Mouse (Mus musculus) adipocyte (in vitro differentiated cells): ENCODE measurements around the gene Fermt1.
A peak's percentile ranks its signal among the peaks of the same experiment; 100 is the strongest.

Experiments
- DNase-seq: peaks from one replicate; pipeline ENCODE4 v3.0.0-alpha.2; 2016; ENCODE audit warnings: low spot score

Fermt1 gene

DNA sequence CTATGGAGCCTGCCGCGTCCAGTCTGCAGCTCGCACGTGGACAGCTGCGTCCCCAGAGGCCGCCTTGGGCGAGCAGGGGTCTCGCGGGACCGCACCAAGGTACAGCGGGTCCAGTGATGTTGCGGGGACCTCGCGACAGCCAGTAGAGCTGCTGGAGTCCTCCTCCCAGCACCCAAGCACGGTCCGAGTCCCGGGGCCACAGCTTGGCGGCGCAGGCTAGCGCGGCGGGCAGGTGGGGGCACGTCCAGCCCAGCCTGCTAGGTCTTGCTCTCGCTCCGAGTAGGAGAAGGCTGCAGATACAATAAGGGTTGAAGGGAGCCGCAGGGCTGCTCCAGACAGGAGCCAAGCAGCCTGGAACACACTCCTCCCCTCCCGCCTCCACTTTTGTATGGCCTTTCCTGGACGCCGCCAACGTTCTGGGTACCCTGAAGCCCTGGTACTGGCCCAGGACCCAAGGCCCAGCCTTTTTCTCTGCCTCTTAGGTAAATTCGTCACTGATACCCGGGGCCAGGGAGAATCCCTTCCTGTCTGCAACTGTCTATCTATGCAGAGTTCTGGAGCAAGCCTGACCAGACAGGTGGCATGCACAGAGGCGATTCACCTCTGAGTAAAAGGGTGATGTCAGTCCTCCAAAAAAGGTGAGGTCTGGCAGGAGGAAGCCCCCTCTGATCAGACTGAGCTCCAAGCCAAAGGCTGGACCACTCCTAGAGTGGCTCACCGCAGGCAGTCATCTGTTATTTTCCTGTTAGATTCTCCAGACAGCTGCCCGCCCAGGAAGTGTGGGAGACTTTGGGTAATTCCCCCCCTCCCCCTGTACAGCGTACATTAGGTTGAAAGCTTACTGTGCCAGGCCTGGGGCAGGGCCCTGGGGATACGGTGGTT lies at the start of gene Fermt1:
TSS of gene Fermt1 (minus strand) at position 581 of the 882 bp plus-strand sequence.
- DNase-seq = no peak

DNA sequence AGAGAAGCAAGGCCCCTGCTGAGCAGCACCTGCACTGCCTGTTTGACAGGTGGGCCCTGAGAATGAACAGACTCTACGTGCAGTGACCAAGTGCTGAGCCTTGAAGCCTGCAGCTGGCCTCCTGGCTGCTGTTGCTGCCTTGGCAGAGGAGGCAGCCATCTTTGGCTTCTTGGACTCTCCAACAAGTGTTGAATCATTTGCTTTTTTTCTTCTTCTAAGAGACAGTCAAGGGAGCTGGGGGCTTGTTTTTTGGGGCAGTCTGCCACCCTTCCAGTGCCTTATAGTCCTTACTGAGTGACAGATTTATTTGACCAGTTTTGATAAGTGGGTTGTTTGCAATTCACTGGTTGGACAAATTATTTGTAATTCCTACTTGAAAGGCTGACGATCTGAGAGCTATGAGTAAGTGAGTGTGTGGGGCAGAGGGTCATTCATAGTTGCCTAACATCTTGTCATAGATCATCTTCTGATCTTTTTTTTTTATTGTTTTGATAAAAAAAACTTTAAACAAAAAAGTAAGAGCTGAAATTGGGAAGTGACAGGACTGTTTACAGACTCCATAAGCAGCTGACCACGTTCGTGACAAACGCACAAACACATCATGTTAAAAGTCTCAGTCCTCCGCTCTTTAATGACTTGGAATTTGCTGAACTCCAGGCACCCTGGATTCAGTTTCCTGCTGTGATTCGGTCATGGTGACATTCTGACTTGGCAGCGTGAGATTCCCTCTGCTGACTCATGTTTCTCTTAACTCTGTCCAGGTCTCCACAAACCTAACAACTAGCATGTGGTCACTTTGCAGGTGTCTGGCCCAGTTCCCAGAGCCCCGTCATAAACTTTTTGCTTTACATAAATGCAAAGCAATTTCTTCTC lies 47.2 kb upstream of the Fermt1 start:
- DNase-seq = peak; percentile 4

DNA sequence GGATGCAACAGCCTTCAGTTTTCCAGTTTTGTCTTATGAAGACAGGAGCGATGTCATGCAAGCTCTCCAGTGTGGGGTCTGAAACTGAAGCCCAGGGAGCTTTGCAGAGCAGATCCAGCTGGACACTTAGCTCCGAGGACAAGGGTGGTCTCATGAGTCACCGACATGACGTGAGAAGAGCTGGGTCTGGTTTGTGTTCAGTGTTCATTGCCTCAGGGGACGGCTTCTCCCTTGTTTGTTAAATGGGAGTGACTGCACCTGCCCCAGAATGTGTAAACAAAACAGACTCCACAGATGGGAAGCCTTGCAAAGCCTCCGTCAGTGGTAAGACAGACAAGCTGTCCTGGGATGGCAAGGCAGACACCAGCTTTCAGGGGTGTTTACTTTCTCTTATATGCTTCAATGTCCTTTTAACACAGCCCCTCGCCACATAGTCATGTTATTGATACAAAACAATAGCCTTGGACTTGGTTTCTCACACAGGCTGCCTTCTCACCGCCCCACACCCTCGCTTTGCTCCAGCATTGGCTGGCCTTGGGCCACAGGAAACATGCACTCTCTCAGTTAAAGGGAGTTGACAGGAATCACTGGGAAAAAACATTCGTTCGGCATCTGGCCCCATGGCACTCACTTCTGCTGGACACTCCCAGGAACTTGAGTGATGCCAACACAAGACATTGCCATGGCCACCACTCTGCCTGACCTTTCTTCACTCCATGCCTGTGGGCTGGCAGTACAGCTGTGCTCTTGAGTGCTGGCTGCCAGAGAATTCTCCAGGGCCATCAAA lies 44.3 kb upstream of the Fermt1 start:
- no peak for DNase-seq

DNA sequence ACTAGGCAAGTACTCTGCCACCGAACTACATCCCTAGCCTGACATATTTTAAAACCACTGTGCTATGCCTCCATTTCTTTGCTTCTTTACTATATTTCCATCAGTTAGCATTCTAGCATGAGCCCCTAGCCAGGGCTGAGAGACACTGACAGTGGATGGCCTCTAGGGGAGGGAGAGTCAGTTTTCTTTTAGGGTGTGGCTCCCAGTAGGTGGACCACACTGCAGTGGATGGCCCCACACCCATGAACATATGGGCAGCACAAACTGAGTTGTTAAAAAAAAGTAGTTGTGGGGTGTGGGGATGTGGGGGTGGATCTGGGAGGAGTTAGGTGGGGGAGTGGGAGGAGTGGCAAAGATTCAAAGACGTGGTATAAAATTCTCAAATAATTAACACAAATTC lies 27.6 kb upstream of the Fermt1 start:
- DNase-seq = no peak

DNA sequence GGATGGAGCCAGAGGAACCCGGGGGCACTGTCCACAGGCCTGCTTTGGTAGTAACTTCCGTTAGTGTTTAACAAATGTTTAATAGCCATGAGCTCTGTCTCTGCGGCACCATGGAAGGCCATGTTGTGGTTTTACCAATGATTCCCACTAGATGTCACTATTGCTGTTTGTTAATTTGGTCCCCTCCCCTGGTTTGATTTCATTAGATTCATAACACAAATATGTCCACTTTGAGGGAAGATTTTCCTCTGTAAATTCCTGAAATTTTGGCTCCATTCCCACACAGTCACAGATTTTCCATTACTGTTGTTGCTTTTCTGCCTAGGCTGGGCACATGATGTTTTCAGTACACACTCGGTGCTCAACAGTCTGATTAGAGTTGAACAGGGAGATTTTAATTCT lies 25.1 kb upstream of the Fermt1 start:
- DNase-seq = peak; percentile 76

DNA sequence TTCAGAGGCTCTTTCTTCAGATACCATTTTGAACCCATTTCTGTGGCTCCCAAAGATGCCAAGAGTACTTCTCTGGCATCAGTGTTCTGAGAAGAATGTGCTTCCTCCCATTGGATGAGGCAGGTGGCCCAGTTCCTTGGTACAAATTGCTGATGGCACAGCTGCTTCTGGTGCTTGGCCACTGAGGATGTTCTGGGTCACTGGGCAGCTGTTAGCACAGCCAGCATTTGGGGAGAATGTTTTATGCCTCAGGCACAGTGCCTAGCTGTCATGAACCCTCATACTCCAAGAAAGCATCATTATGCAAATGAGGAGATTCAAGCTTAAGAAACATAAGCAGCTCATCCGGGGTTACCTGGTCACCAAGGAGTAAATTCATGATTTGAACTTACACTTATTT lies 12.1 kb upstream of the Fermt1 start:
- DNase-seq = no peak

DNA sequence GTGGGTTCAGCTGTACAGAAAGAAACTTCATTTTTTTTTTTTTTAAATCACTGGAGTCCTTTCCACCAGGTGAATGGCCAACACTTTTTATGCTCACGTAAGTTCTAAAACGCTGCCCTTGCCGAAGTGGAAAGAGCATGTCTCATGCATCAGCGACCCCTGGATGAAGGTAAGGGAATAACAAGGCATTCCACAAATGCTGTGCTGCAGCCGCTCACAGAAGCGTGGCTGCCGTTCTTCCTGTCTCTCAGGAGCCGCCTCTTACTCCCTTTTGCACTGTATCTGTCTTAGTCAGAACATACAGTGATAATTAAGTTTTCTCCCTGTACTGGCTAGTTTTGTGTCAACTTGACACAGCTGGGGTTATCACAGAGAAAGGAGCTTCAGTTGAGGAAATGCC lies 6.5 kb upstream of the Fermt1 start:
- DNase-seq = no peak

DNA sequence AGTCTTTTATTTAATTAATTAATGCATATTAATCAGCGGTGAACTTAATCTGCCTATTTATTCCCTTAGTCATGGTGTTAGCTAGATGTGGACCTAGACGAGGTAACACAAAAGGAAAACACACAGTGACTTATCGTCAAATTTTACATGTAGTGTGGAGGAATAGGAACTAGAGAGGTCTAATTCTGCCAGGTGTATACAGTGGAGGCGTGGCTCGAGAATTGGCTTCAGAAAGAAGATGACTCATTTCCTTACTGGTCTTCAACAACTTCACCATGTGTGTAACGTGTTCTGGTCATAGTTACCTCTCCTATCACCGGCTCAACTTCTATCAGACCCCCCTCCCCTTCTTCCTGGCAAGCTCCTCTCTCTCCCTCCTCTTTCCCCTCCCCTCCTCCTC lies 2.5 kb upstream of the Fermt1 start:
- DNase-seq = no peak

DNA sequence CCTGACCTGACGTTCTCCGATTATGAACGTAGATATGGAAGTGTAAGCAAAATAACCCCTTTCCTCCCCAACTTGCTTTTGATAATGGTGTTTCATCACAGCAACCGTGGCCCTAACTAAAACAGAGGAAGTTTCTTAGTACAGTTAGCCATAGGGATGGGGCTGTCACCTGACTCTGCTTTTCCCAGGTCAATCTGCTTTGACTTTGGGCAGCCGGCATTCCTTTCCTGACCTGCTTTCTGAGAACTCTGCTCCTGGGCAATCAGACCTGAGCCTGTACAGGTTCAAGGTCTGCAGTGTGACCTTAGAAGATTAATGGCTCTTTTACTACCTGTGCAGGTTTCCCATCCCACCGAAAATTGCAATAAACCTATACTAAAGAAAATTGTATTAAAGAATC lies 1.3 kb upstream of the Fermt1 start:
- DNase-seq = no peak

DNA sequence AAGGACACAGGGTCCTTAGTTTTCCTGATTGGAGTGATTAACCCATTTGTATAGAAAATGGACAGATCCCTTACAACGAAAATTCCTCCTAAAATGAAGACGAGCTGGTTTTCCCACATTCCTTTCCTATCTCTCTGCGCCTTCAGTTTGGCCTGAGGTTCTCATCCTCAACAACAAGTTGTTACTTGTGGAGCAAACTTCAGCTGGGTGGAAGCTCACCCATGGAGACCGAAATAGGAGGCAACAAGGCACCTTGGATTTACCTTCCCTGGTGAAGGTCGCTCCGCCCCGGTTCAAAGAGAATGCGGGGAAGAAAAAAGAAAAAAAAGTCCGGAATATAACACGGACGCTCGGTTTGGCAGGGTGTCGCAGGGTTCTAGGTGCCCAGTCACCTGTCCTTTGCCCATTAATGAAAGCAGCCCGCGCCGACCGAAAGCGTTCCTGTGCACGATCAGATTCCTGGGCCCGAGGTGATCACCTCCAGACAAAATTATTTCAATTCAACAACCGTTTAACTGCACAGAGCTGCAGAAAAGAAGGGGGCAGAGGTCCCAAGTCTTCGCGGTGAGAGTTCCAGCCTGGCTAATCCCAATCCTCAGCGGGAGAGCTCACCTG lies 888 bp downstream of the Fermt1 start:
- no peak for DNase-seq

DNA sequence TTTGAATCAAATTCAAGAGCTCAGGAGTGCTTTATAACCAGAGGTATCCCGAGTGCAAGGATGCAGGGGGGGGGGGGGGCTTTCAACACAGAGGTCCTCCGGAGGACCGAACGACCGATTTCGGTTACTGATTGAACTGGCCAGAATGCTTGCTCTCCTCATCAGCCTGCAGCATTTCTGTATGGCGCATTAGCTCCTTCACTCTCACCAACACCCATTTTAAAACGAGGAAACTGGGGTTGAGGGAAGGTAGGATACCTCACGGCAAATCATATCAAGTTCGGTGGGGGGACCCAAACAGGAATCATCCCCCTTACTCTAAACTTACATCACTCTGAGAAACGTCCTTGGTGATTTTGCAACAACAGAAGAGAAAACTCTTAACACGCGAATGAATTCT lies 1.7 kb downstream of the Fermt1 start:
- DNase-seq = no peak

DNA sequence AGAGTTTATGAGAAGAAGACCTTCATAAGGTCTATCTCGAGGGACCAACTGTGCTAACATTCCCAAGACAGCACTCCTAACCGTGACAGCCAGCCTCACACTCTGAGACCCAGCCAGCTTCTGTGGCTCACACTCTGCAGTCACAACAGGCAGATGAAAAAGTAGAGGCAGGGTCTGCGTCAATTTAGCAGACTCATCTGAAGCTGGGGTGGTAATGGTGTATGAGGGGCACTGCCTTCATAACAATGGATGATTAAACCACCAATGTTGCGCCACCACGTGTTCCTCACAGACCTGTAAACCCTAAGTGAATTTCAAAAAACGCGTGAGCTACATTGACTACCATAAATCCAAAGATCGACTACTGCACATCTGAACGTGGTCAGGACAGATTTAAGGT lies 2.1 kb downstream of the Fermt1 start:
- no peak for DNase-seq

DNA sequence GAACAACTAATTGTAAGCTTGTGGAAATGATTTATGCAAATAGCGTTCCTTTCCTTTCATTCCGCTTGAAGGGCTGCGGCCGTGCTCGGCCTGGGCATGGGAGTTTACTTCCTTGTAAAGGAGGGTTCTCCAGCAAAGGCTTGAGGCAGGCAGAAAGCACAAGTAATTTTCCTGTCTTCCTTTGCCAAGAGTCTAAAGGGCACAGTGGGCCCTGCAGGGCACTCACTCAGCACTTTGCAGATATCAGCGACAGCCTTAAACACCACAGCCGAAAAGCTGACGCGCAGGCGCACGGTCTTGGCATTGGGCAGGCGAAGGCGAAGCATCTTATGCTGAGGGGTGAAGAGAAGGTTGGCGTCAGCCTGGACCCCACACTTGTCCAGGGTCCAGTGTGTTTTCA lies 6.7 kb downstream of the Fermt1 start:
- DNase-seq = no peak

DNA sequence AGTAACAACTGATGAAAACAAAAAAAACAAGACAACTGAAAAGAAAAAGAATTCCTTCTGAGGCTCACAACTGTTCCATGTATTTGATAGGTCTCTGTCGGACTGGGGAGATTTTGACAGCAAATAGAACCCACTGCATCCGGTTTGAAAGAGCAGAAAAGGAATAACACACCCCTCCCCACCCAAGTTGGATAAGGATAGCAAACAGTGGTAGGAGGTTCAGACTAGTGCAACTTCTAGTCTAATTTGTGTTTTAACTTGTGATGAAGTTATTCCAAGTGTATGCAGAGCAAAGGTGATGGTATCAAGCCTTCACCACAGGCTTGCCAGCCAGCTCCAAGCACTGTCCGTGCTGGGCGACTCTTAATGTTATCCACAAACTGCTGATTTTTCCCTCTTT lies 9.5 kb downstream of the Fermt1 start:
- no peak for DNase-seq

DNA sequence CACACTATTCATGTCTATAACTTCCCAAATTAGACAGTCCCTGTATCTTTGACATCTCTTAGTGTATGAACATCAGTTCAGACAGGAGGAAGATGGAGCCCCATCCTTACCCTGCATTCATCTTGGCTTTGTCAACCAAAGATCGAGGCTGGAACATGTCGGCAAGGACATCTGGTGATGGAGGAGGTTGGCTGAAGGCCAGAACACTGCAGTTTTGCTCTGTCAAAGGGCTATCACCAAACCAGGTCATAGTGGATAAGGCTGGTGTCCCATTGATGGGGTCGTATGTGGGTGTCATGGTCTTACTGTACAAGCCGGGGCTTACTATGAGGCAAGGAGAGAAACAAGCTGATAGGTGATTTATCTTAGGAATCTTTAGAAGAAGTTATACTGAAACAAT lies 11.0 kb downstream of the Fermt1 start:
- DNase-seq = no peak

DNA sequence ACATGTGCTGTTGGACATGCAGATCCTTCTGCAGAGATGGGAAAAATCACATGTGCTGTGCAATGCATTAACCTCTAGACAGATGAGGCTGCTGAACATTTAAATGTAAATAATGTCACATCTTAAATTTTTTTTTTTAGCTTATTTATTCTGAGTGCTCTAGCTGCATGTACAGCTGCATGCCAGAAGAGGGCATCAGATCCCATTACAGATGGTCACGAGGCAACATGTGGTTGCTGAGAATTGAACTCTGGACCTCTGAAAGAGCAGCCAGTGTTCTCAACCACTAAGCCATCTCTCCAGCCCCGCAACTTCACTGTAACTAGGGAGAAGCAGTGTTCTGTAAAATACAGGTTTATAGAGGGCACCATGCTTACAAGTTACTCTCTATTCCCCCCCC lies 11.6 kb downstream of the Fermt1 start:
- no peak for DNase-seq

DNA sequence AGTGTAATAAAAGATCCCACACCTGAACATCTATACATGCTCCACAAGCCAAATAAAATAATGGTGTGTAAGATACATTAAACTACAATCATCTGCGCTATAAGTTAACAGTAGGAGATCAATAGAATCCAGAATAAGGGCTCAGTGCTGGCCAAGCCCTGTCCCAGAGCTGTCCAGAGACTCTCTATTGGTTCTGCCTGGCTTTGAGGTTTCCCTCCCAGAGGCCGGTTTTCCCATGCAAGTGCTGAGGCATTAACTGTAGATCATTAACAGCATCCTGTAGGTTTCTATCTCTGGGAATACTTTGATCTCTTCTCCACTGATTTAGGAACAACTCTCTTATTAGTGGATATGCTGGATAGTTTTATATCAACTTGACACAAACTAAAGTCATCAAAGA lies 16.7 kb downstream of the Fermt1 start:
- DNase-seq = no peak

DNA sequence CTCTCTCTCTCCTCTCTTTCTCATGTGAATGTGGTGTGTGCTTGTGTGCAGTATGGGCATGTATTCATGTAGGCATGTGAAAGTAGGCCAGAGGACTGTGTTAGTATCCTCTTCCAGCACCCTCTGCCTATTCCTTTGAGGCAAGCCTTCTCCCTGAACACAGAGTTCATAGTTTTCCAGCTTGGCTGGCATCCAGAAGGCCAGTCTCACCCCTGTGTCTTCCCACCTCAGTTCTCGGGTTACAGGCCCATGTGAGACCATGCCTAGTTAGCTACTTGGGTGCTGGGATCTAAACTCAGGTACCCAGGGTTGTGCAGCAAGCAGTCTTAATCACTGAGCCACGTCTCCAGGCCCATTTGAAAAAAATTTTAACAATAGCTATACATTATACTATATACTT lies 17.8 kb downstream of the Fermt1 start:
- no peak for DNase-seq

DNA sequence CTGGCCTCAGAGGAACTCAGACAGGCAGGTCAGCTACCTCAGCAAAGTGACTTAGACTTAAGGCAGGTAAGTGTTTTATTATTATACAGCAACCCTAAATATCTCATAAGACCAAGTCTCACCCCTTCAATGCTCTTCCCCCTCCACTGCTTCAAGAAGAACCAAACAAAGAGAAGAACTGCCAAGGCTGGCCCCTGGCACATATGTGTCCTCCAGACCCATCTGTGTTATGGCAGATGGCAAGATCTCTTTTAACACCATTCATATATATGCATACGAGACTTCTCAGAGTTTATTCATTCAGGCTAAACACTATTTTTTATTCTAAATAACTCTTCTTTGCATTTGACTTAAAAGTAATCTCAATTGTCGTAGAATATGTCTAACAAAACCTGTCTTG lies 18.4 kb downstream of the Fermt1 start:
- no peak for DNase-seq

DNA sequence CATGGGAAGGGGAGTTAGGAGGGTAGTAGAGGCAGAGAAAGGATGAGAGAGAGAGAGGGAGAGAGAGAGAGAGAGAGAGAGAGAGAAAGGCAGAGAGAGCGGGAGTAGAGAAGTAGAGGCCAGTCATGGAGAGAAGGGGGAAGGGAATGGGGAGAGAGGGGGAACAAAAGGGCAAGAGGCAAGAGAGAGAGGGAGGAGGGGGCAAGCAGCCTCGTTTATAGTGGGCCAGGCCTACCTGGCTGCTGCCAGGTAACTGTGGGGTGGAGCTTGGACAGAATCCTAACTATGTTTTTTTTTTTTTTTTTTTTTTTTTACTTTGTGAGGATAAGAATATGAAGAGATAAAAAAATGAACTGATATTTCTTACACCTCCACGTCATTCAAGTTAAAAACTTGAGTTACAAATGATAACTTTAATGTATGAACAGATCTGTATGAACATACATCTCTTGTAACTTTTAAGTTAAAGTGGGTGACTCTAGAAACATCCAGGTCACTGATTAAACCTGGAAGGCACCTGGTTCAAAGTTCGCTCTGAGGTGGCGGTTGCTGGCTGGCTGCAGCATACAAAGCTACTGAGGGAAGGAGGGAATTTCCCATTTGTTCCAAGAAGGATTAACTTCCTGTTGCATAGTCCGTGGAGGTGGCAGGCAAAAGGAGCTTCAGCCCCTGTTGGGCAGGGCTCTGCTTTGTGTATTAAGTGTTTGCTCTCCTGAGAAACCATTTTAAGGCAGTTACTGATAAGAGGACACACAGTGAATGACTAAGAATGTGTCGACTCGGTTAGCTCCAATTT lies 22.2 kb downstream of the Fermt1 start:
- DNase-seq = no peak
